Mouse (Mus musculus) hindbrain, embryonic 13.5 days (tissue): ENCODE data around the gene Ajap1. TPM values are rescaled to one million over a fixed set of nuclear protein-coding genes. Genes with fewer than 3 reads are reported as not detected.

ENCODE experiments used
- ATAC-seq: fragments of 200-750 bp; cut with Nextera tagmentation; 2 replicates; pipeline ENCODE4 v1.8.0; 2017; ENCODE audit warnings: moderate TSS enrichment; ENCODE audit not compliant: low FRiP score
- H3K27ac ChIP-seq: fragments of 300-500 bp; sonication (generic); 2 replicates; pipeline ENCODE4 v1.5.1; 2015; ENCODE audit warnings: inconsistent platforms, mild to moderate bottlenecking, moderate library complexity
- H3K27me3 ChIP-seq: fragments of 300-500 bp; sonication (generic); 2 replicates; pipeline ENCODE4 v1.6.1; 2015; ENCODE audit warnings: mild to moderate bottlenecking, inconsistent platforms
- H3K36me3 ChIP-seq: fragments of 300-500 bp; sonication (generic); 2 replicates; pipeline ENCODE4 v1.6.1; 2015; ENCODE audit warnings: mild to moderate bottlenecking, inconsistent platforms
- H3K4me1 ChIP-seq: fragments of 300-500 bp; sonication (generic); replicated peaks from 2 replicates; pipeline ENCODE4 v1.6.1; 2015; ENCODE audit warnings: inconsistent platforms
- H3K4me2 ChIP-seq: fragments of 300-500 bp; sonication (generic); 2 replicates; pipeline ENCODE4 v1.6.1; 2015; ENCODE audit warnings: inconsistent platforms, mild to moderate bottlenecking, moderate library complexity
- H3K4me3 ChIP-seq: fragments of 300-500 bp; sonication (generic); 2 replicates; pipeline ENCODE4 v1.5.1; 2015; ENCODE audit warnings: mild to moderate bottlenecking, inconsistent platforms
- H3K9ac ChIP-seq: fragments of 300-500 bp; sonication (generic); 2 replicates; pipeline ENCODE4 v1.6.1; 2015; ENCODE audit warnings: mild to moderate bottlenecking, inconsistent platforms
- H3K9me3 ChIP-seq: fragments of 300-500 bp; sonication (generic); 2 replicates; pipeline ENCODE4 v1.6.1; 2016; ENCODE audit warnings: inconsistent platforms
- WGBS: fragments of 180-500 bp; shearing (Covaris S2); methylation state at CpG from one replicate; pipeline ENCODE4 v1.1.7; 2015; 5-methylcytosine and 5-hydroxymethylcytosine counted together
- polyA plus RNA-seq: library from polyadenylated mRNA; unstranded; fragments of >200 nt; fragmentation: Nextera tagmentation; extraction: Ambion mirVana; gene quantifications from 2 replicates; pipeline ENCODE4 v1.2.1, GENCODE M21; 2015

Ajap1 gene
- polyA plus RNA-seq, 1 experiment from 2014 or later, result 19.5 TPM

- Histone ChIP-seq H3K4me3 (no peak overlapping the region), H3K36me3 (no peaks in the 10 kb centered on the region), H3K4me2 (no peak overlapping the region), H3K9me3 (no peaks in the 10 kb centered on the region), H3K4me1 (peaks cover 11% of the 10 kb centered on the region), H3K27ac (no peak overlapping the region), H3K9ac (no peak overlapping the region), H3K27me3 (no peaks in the 10 kb centered on the region)
- no peak for ATAC-seq
Measured at GRCm38 (mm10) chr4:153340887-153341286, 141.7 kb downstream of the Ajap1 start.

- no peak for ATAC-seq
- H3K4me1 ChIP-seq, result peaks cover 3% of the 10 kb centered on the region; the same call in 1 of the 2 replicates
- H3K4me2 ChIP-seq, result no peak overlapping the region
- H3K9ac ChIP-seq, result no peak overlapping the region
- no peaks in the 10 kb centered on the region for H3K27me3 ChIP-seq
- no peak overlapping the region for H3K27ac ChIP-seq
- 67% methylated on average over 15 of the region's 15 CpGs for WGBS
- no peaks in the 10 kb centered on the region for H3K36me3 ChIP-seq
- H3K4me3 ChIP-seq, result no peak overlapping the region
- no peaks in the 10 kb centered on the region for H3K9me3 ChIP-seq
Measured at GRCm38 (mm10) chr4:153335301-153335799, 147.3 kb downstream of the Ajap1 start.

- WGBS, result 81% methylated on average over 10 of the region's 10 CpGs
- no peak for ATAC-seq
- Histone ChIP-seq H3K9me3 (no peaks in the 10 kb centered on the region), H3K4me1 (peaks cover 12% of the 10 kb centered on the region), H3K27me3 (no peaks in the 10 kb centered on the region), H3K4me3 (no peak overlapping the region), H3K36me3 (no peaks in the 10 kb centered on the region), H3K4me2 (no peak overlapping the region), H3K27ac (no peak overlapping the region), H3K9ac (no peak overlapping the region)
Measured at GRCm38 (mm10) chr4:153327809-153328208, 154.8 kb downstream of the Ajap1 start.
